Mouse (Mus musculus): ENCODE results near the gene Gm6871. TPM values are rescaled to one million over a fixed set of nuclear protein-coding genes. Genes with fewer than 3 reads are reported as not detected.
"Not testable (repeated sequence)": the region's sequence is repeated elsewhere in the genome, so short reads cannot be mapped to it uniquely, and the experiment has no call there.

Gene Gm6871
- polyA plus RNA-seq (2016; fragmentation: Nextera tagmentation; extraction: Ambion mirVana) = not detected in 2 replicates

- ATAC-seq (ENCODE audit: insufficient number of reproducible peaks, insufficient read depth, low FRiP score, low TSS enrichment) = not testable (repeated sequence)
- 83% methylated on average over 6 of the region's 6 CpGs for WGBS
Measured at GRCm38 (mm10) chr7:41573562-41573961, at the start of gene Gm6871. Gene Gm6871, minus strand, starts transcription at chr7:41573662.

GRCm38 (mm10) chr7:41616241-41616640 is 42.8 kb upstream of the Gm6871 start:
- H3K4me3 ChIP-seq; H3K27me3 ChIP-seq; H3K4me2 ChIP-seq (replicated peaks); H3K27ac ChIP-seq; H3K9ac ChIP-seq; H3K4me1 ChIP-seq; ATAC-seq (ENCODE audit: insufficient number of reproducible peaks, insufficient read depth, low FRiP score, low TSS enrichment); H3K9me3 ChIP-seq: not testable (repeated sequence)
- WGBS = 95% methylated on average over 1 of the region's 1 CpGs
- peaks cover 46% of the 10 kb centered on the region for H3K36me3 ChIP-seq

More at GRCm38 (mm10) chr7:41573562-41573961, at the start of gene Gm6871:
- not testable (repeated sequence) for H3K4me2 ChIP-seq (replicated peaks); H3K4me1 ChIP-seq; H3K36me3 ChIP-seq; H3K4me3 ChIP-seq; H3K27ac ChIP-seq; H3K27me3 ChIP-seq; H3K9me3 ChIP-seq; H3K9ac ChIP-seq

DNA sequence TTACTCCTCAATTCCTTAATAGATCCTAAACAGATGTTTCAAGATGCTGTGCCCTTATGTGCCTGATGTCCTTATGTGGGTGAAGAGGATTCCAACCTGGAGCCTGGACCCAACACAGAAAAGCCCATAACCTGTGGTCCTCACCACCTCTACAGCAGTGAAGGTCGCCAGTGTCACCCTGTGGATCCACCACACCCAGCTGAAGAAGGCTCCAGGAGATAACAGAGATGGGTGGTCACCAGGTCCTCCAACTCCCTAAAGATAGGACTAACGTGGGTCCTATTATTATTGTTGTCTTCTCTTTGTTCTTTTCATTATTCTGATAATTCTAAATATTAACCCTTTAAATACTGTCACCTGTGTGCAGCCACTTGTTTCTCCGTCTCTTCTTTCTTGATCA is 38.2 kb upstream of the Gm6871 start:
- no peaks in the 10 kb centered on the region for H3K27me3 ChIP-seq
- WGBS = 84% methylated on average over 3 of the region's 3 CpGs
- no peak overlapping the region for H3K4me3 ChIP-seq
- no peak for ATAC-seq (ENCODE audit: insufficient number of reproducible peaks, insufficient read depth, low FRiP score, low TSS enrichment)
- no peaks in the 10 kb centered on the region for H3K9me3 ChIP-seq
- H3K4me1 ChIP-seq = no peaks in the 10 kb centered on the region
- peaks cover 35% of the 10 kb centered on the region for H3K36me3 ChIP-seq
- H3K27ac ChIP-seq = no peak overlapping the region
- H3K9ac ChIP-seq = no peak overlapping the region
- no peak overlapping the region for H3K4me2 ChIP-seq (replicated peaks)

DNA sequence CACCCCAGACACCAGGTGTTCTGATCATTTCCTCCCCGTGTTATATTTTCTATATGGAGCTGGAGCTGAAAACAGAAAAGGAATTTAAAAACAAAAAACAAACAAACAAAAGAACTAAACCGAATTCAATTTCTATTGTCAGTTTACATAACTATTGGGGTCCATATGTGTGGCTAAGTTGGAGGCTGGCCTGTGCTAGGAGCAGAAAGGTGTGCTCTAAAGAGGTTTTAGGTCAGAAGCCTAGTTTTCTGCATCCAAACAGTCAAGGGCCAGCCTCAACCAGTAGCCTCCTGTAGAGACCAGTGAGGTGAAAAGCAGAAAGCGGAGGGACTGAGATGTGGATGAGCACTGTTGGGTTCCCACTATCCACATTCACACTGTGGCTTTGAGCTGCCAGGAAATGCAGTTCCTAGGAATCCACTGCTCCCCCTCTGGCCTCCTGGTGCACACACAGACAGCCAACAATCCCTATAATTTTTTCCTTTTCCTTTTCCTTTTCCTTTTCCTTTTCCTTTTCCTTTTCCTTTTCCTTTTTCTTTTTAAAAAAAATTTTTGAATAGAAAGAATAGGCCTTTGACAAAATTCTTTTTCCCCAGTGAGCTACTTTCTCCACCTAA is 26.6 kb upstream of the Gm6871 start:
- Histone ChIP-seq H3K27ac (no peak overlapping the region), H3K9me3 (no peaks in the 10 kb centered on the region), H3K4me3 (peak overlapping the region; percentile 66), H3K9ac (peak overlapping the region; percentile 63), H3K4me1 (no peaks in the 10 kb centered on the region), H3K4me2 (replicated peaks) (peak overlapping the region; percentile 69), H3K36me3 (no peaks in the 10 kb centered on the region), H3K27me3 (no peaks in the 10 kb centered on the region)
- 12% methylated on average over 3 of the region's 3 CpGs for WGBS
- no peak for ATAC-seq (ENCODE audit: insufficient number of reproducible peaks, insufficient read depth, low FRiP score, low TSS enrichment)

GRCm38 (mm10) chr7:41599034-41599813 is 25.8 kb upstream of the Gm6871 start, which contains the start of gene 2610021A01Rik:
Gene 2610021A01Rik, plus strand, starts transcription at chr7:41599230.
- WGBS = under 1% methylated on average over 41 of the region's 41 CpGs
- Histone ChIP-seq H3K36me3 (no peaks in the 10 kb centered on the region), H3K27ac (0 out of 2 replicates have a peak within 1 kb of the TSS, but pooled peaks have one; percentile 41), H3K4me2 (replicated peaks) (peak within 1 kb of the TSS; percentile 69), H3K4me3 (peak within 1 kb of the TSS; percentile 66), H3K4me1 (no peaks in the 10 kb centered on the region), H3K27me3 (no peaks in the 10 kb centered on the region), H3K9ac (peak within 1 kb of the TSS; percentile 63), H3K9me3 (no peaks in the 10 kb centered on the region)
- ATAC-seq (ENCODE audit: insufficient number of reproducible peaks, insufficient read depth, low FRiP score, low TSS enrichment) = peak; percentile 94

DNA sequence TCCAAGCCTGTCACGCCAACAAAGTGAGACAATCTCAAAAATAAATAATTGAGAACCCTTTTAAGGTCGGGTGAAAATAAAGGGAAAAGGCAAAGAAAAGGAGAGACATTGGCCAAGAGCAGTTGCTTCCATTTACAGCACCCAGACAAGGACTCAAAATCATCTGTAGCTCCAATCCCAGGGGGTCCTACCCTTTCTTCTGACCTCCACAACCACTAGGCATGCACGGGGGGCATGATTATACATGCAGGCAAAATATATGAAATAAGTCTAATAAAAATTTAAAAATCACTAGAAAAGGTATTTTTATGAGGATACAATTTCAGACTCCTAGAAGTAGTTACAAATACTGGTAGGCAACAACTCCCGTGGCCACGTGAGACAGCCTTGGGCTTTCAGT is 25.2 kb upstream of the Gm6871 start:
- Histone ChIP-seq H3K4me3 (peak overlapping the region; percentile 66), H3K9me3 (no peaks in the 10 kb centered on the region), H3K4me1 (no peaks in the 10 kb centered on the region), H3K9ac (peak overlapping the region; percentile 63), H3K4me2 (replicated peaks) (peak overlapping the region; percentile 69), H3K27me3 (no peaks in the 10 kb centered on the region), H3K27ac (no peak overlapping the region), H3K36me3 (no peaks in the 10 kb centered on the region)
- ATAC-seq (ENCODE audit: insufficient number of reproducible peaks, insufficient read depth, low FRiP score, low TSS enrichment) = no peak
- 52% methylated on average over 5 of the region's 5 CpGs for WGBS

DNA sequence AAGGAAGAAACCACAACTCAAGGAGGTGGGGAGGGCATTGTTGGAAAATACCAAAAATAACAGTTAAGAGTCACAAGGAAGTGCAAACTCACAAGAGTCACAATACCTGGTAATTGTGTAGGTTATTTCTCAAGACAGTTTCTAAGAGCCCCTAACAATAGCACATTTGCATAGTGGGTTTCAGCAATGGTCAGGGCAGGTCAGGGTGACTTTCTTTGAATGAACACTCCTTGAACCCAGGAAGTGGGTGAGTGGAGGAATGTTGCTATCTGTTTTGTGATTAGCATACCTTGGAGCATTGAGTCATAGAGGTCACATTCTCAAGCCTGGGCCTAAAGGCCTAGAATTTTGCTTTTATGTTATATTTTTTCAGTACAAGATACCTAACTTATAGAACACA is 14.4 kb upstream of the Gm6871 start:
- not testable (repeated sequence) for H3K27ac ChIP-seq; H3K4me2 ChIP-seq (replicated peaks); H3K27me3 ChIP-seq; ATAC-seq (ENCODE audit: insufficient number of reproducible peaks, insufficient read depth, low FRiP score, low TSS enrichment); H3K4me1 ChIP-seq; H3K36me3 ChIP-seq; H3K9ac ChIP-seq; H3K4me3 ChIP-seq; H3K9me3 ChIP-seq

DNA sequence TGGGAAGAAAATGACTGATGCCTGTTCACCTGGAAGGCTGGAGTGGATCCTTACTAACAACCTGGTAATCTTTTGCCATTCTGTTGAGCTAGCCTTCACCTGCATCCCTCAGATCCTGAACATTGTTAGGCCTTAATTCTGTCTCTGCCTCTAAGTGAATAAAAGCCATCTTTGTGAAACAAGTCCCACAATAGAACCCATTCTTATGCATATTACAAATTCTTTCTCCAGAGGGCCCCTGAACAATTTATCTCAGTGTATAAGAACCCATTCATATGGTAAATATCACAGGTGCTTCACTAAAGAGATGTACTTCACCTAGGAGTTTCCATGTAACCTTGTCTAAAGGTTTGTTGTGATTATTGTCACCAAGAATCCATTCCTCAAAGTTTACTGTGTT is 8.6 kb upstream of the Gm6871 start:
- H3K4me1 ChIP-seq = no peaks in the 10 kb centered on the region
- ATAC-seq (ENCODE audit: insufficient number of reproducible peaks, insufficient read depth, low FRiP score, low TSS enrichment) = no peak
- H3K4me3 ChIP-seq = no peak overlapping the region
- H3K9ac ChIP-seq = no peak overlapping the region
- H3K9me3 ChIP-seq = no peaks in the 10 kb centered on the region; the same call in 1 of the 2 replicates
- H3K27ac ChIP-seq = no peak overlapping the region
- H3K36me3 ChIP-seq = no peaks in the 10 kb centered on the region
- no peak overlapping the region for H3K4me2 ChIP-seq (replicated peaks)
- H3K27me3 ChIP-seq = no peaks in the 10 kb centered on the region

- H3K36me3 ChIP-seq = no peaks in the 10 kb centered on the region
- 92% methylated on average over 2 of the region's 2 CpGs for WGBS
- H3K4me3 ChIP-seq = no peak overlapping the region
- no peak overlapping the region for H3K4me2 ChIP-seq (replicated peaks)
- H3K9me3 ChIP-seq = peaks cover 3% of the 10 kb centered on the region; the same call in 1 of the 2 replicates
- no peaks in the 10 kb centered on the region for H3K4me1 ChIP-seq
- ATAC-seq (ENCODE audit: insufficient number of reproducible peaks, insufficient read depth, low FRiP score, low TSS enrichment) = no peak
- H3K27me3 ChIP-seq = no peaks in the 10 kb centered on the region
- H3K9ac ChIP-seq = no peak overlapping the region
- no peak overlapping the region for H3K27ac ChIP-seq
Measured at GRCm38 (mm10) chr7:41577956-41578355, 4.5 kb upstream of the Gm6871 start.

DNA sequence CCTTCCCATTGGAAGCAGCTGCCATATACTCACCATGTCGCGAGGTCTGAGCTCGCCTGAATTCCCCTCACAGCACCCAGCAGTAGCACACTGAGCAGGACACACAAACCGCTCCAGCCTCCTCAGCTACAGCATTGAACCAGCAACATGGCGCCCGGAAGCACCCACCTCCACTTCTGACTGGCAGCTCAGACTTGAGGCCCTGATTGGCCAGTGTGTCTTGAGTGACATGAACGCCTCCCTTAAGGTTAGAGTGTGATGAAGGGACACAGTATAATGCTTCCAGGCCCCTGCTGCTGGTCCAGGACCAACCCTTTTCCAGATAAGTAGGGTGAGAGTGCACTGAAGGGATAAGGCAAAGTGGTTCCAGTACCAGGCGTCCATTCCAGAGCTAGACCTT is 12.8 kb downstream of the Gm6871 start:
- no peak overlapping the region for H3K4me3 ChIP-seq
- H3K4me2 ChIP-seq (replicated peaks) = no peak overlapping the region
- H3K9me3 ChIP-seq = peaks cover 10% of the 10 kb centered on the region; the same call in 1 of the 2 replicates
- H3K9ac ChIP-seq = no peak overlapping the region
- H3K36me3 ChIP-seq = no peaks in the 10 kb centered on the region
- WGBS = 69% methylated on average over 8 of the region's 8 CpGs
- H3K4me1 ChIP-seq = no peaks in the 10 kb centered on the region
- no peak for ATAC-seq (ENCODE audit: insufficient number of reproducible peaks, insufficient read depth, low FRiP score, low TSS enrichment)
- H3K27me3 ChIP-seq = no peaks in the 10 kb centered on the region
- H3K27ac ChIP-seq = no peak overlapping the region

GRCm38 (mm10) chr7:41512672-41513071 is 60.8 kb downstream of the Gm6871 start:
- WGBS = 92% methylated on average over 3 of the region's 3 CpGs
- ATAC-seq (ENCODE audit: insufficient number of reproducible peaks, insufficient read depth, low FRiP score, low TSS enrichment) = no peak
- Histone ChIP-seq H3K27me3 (no peaks in the 10 kb centered on the region), H3K4me3 (no peak overlapping the region), H3K27ac (no peak overlapping the region), H3K36me3 (no peaks in the 10 kb centered on the region), H3K4me2 (replicated peaks) (no peak overlapping the region), H3K9ac (no peak overlapping the region), H3K9me3 (peaks cover 7% of the 10 kb centered on the region; the same call in 1 of the 2 replicates), H3K4me1 (no peaks in the 10 kb centered on the region)

DNA sequence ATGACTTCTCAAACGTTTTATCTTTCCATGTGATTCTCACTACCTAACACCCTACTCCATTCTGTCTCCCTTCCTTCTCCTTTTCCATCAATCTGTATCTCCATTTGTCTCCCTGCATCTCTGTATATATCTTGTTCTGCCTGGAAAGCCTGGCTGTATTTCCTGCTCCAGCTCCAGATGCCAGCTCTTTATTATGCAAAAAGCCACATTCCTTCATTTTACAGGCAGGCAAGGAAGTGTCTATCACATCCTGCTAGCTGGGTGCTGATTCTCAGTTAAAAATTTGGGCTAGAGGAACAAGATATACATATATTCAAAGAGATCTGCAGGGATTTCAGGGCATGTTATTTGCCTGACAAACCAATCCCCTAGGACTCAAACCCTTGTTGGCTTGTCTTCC is 61.3 kb downstream of the Gm6871 start:
- 15% methylated on average over 1 of the region's 1 CpGs for WGBS
- ATAC-seq (ENCODE audit: insufficient number of reproducible peaks, insufficient read depth, low FRiP score, low TSS enrichment) = no peak
- H3K4me3 ChIP-seq = no peak overlapping the region
- no peak overlapping the region for H3K4me2 ChIP-seq (replicated peaks)
- H3K9me3 ChIP-seq = peaks cover 10% of the 10 kb centered on the region; the same call in 1 of the 2 replicates
- no peak overlapping the region for H3K27ac ChIP-seq
- no peak overlapping the region for H3K9ac ChIP-seq
- no peaks in the 10 kb centered on the region for H3K36me3 ChIP-seq
- H3K27me3 ChIP-seq = no peaks in the 10 kb centered on the region
- H3K4me1 ChIP-seq = no peaks in the 10 kb centered on the region

All from embryonic facial prominence, embryonic 12.5 days (tissue).